ENCODE assay signal across 8 mouse cellular contexts in genomic region chr11:58641057-58641456, GRCm38 (mm10). TPM values are rescaled to one million over a fixed set of nuclear protein-coding genes. Genes with fewer than 3 reads are reported as not detected.
DNase-seq lines count a peak whose midpoint lies in the region; ATAC-seq and TF ChIP-seq lines count a peak whose summit lies in the region.

No protein-coding gene starts in this region.

- H3K27me3 ChIP-seq in lung, embryonic 15.5 days: peaks cover 35% of the 10 kb centered on the region
- peaks cover 12% of the 10 kb centered on the region; the same call in 1 of the 2 replicates for H3K27me3 ChIP-seq in forebrain, embryonic 15.5 days
- no peaks in the 10 kb centered on the region for H3K27me3 ChIP-seq in liver, embryonic 14.5 days (ENCODE audit: control insufficient read depth, insufficient read depth, low read length)
- no peaks in the 10 kb centered on the region; the same call in 1 of the 2 replicates for H3K27me3 ChIP-seq in stomach, postnatal 0 days (ENCODE audit: control insufficient read depth, insufficient read depth, low read length)

- H3K9ac ChIP-seq in lung, embryonic 15.5 days: no peak overlapping the region
- peak overlapping the region; percentile 38; the same call in 1 of the 2 replicates for H3K9ac ChIP-seq in forebrain, embryonic 15.5 days (replicated peaks)
- H3K9ac ChIP-seq in liver, embryonic 14.5 days (replicated peaks): peak overlapping the region; percentile 98
- no peak overlapping the region for H3K9ac ChIP-seq in stomach, postnatal 0 days (ENCODE audit: low read length)

- peak overlapping the region; percentile 53 for H3K4me2 ChIP-seq in lung, embryonic 15.5 days
- H3K4me2 ChIP-seq in forebrain, embryonic 15.5 days (replicated peaks): peak overlapping the region; percentile 79
- peak overlapping the region; percentile 75 for H3K4me2 ChIP-seq in liver, embryonic 14.5 days (ENCODE audit: low read depth)
- peak overlapping the region; percentile 59; the same call in 1 of the 2 replicates for H3K4me2 ChIP-seq in stomach, postnatal 0 days (replicated peaks; ENCODE audit: low read depth)

- no peak for TF ChIP-seq CTCF in liver, embryonic 14.5 days (IDR thresholded peaks at IDR 0.05; ENCODE audit: low read depth)
- TF ChIP-seq CTCF in stomach, postnatal 0 days (IDR thresholded peaks at IDR 0.05; ENCODE audit: low read depth): no peak

- ATAC-seq in lung, embryonic 15.5 days (ENCODE audit: borderline replicate concordance, extremely low read depth, low FRiP score, low TSS enrichment): no peak
- ATAC-seq in forebrain, embryonic 15.5 days (replicated peaks): no peak
- peak; percentile 78 for ATAC-seq in liver, embryonic 14.5 days (ENCODE audit: insufficient read depth)
- no peak for ATAC-seq in stomach, postnatal 0 days (ENCODE audit: low FRiP score, low TSS enrichment)

- WGBS in lung, embryonic 15.5 days: 27% methylated on average over 14 of the region's 14 CpGs
- WGBS in forebrain, embryonic 15.5 days: 27% methylated on average over 14 of the region's 14 CpGs
- whole genome bisulfite sequencing in liver, embryonic 14.5 days (ENCODE audit: insufficient replicate concordance): 5% methylated on average over 13 of the region's 14 CpGs
- WGBS in stomach, postnatal 0 days: 37% methylated on average over 14 of the region's 14 CpGs

- H3K4me3 ChIP-seq in lung, embryonic 15.5 days: 0 out of 2 replicates have a peak overlapping the region, but pooled peaks have one; percentile 20
- H3K4me3 ChIP-seq in forebrain, embryonic 15.5 days: peak overlapping the region; percentile 40
- peak overlapping the region; percentile 77 to 80 for H3K4me3 ChIP-seq in liver, embryonic 14.5 days (ENCODE audit: insufficient read depth in 1 of 2, low read depth in 2 of 2, low read length in 2 of 2)
- no peak overlapping the region for H3K4me3 ChIP-seq in stomach, postnatal 0 days (ENCODE audit: low read depth, low read length)

- H3K27ac ChIP-seq in lung, embryonic 15.5 days: no peak overlapping the region
- H3K27ac ChIP-seq in forebrain, embryonic 15.5 days (replicated peaks): no peak overlapping the region
- peak overlapping the region; percentile 98 for H3K27ac ChIP-seq in liver, embryonic 14.5 days
- H3K27ac ChIP-seq in stomach, postnatal 0 days (replicated peaks): no peak overlapping the region

- peaks cover 7% of the 10 kb centered on the region; the same call in 1 of the 2 replicates for H3K4me1 ChIP-seq in lung, embryonic 15.5 days
- peaks cover 10% of the 10 kb centered on the region for H3K4me1 ChIP-seq in forebrain, embryonic 15.5 days
- peaks cover 21 to 25% of the 10 kb centered on the region in 2 experiments for H3K4me1 ChIP-seq in liver, embryonic 14.5 days (replicated peaks; ENCODE audit: control insufficient read depth in 2 of 2, insufficient read depth in 2 of 2, low read length in 1 of 2)
- 0 out of 2 replicates have a peak, but pooled peaks cover 2% of the 10 kb centered on the region for H3K4me1 ChIP-seq in stomach, postnatal 0 days (replicated peaks; ENCODE audit: control insufficient read depth, insufficient read depth)

- no peaks in the 10 kb centered on the region for H3K36me3 ChIP-seq in lung, embryonic 15.5 days
- H3K36me3 ChIP-seq in forebrain, embryonic 15.5 days: no peaks in the 10 kb centered on the region
- H3K36me3 ChIP-seq in liver, embryonic 14.5 days (replicated peaks; ENCODE audit: control insufficient read depth, insufficient read depth, low read depth): peaks cover 34% of the 10 kb centered on the region
- H3K36me3 ChIP-seq in stomach, postnatal 0 days (ENCODE audit: control insufficient read depth, insufficient read depth, low read length): no peaks in the 10 kb centered on the region

- peak; percentile 53 for TF ChIP-seq EP300 in liver, embryonic 14.5 days (IDR thresholded peaks at IDR 0.05; ENCODE audit: low read depth)
- TF ChIP-seq EP300 in stomach, postnatal 0 days (optimal IDR thresholded peaks at IDR 0.05): no peak

- no peaks in the 10 kb centered on the region for H3K9me3 ChIP-seq in lung, embryonic 15.5 days
- no peaks in the 10 kb centered on the region for H3K9me3 ChIP-seq in forebrain, embryonic 15.5 days
- no peaks in the 10 kb centered on the region for H3K9me3 ChIP-seq in liver, embryonic 14.5 days (ENCODE audit: control insufficient read depth, low read length)
- no peaks in the 10 kb centered on the region for H3K9me3 ChIP-seq in stomach, postnatal 0 days (ENCODE audit: control insufficient read depth, low read length)

- DNase-seq in lung, postnatal 25 days (ENCODE audit: low spot score): no peak
- DNase-seq in liver, embryonic 14.5 days (ENCODE audit: low read depth in 3 of 3, low spot score in 3 of 3): peak; percentile 76 to 85 (median 76)
- DNase-seq in stomach, postnatal 0 days (ENCODE audit: low spot score): no peak
- DNase-seq in cerebellum, postnatal 10 days: no peak
- no peak for DNase-seq in kidney, postnatal 4 days
- DNase-seq in left cerebral cortex, adult 9 months (ENCODE audit: low spot score in 2 of 2): no peak

RNA-seq across cellular contexts. Expression of gene Trim58, which starts 0.8 kb away (rescaled TPM):
- 0.11 and 0.16 TPM in 2 replicates for polyA plus RNA-seq in lung, embryonic 15.5 days (2015; fragmentation: Nextera tagmentation; extraction: Ambion mirVana)
- not detected in 2 replicates for polyA plus RNA-seq in forebrain, embryonic 15.5 days (2015; fragmentation: Nextera tagmentation; extraction: Ambion mirVana)
- polyA plus RNA-seq in liver, embryonic 14.5 days (2012; rRNA removed): 9.1 and 10.5 TPM in 2 replicates
- polyA plus RNA-seq in liver, embryonic 14.5 days (2014; fragmentation: Nextera tagmentation; extraction: Ambion mirVana): 10.5 and 11.8 TPM in 2 replicates
- 1.5 and 1.9 TPM in 2 replicates for polyA plus RNA-seq in stomach, postnatal 0 days (2015; fragmentation: Nextera tagmentation; extraction: Ambion mirVana)

RNA-seq across cellular contexts. Expression of gene Olfr323, which starts 10.8 kb away (rescaled TPM):
- not detected in 2 replicates for polyA plus RNA-seq in lung, embryonic 15.5 days (2015; fragmentation: Nextera tagmentation; extraction: Ambion mirVana)
- polyA plus RNA-seq in forebrain, embryonic 15.5 days (2015; fragmentation: Nextera tagmentation; extraction: Ambion mirVana): not detected in 2 replicates
- polyA plus RNA-seq in liver, embryonic 14.5 days (2012; rRNA removed): not detected in 2 replicates
- not detected in 2 replicates for polyA plus RNA-seq in liver, embryonic 14.5 days (2014; fragmentation: Nextera tagmentation; extraction: Ambion mirVana)
- 0.29 and 0.46 TPM in 2 replicates for polyA plus RNA-seq in stomach, postnatal 0 days (2015; fragmentation: Nextera tagmentation; extraction: Ambion mirVana)

RNA-seq across cellular contexts. Expression of gene Olfr322, which starts 17.5 kb away (rescaled TPM):
- polyA plus RNA-seq in lung, embryonic 15.5 days (2015; fragmentation: Nextera tagmentation; extraction: Ambion mirVana): not detected in 2 replicates
- polyA plus RNA-seq in forebrain, embryonic 15.5 days (2015; fragmentation: Nextera tagmentation; extraction: Ambion mirVana): not detected in 2 replicates
- 0.03 and 0.07 TPM in 2 replicates for polyA plus RNA-seq in liver, embryonic 14.5 days (2012; rRNA removed)
- polyA plus RNA-seq in liver, embryonic 14.5 days (2014; fragmentation: Nextera tagmentation; extraction: Ambion mirVana): 0.14 TPM in 1 of 2 replicates, not detected in the other
- not detected in 2 replicates for polyA plus RNA-seq in stomach, postnatal 0 days (2015; fragmentation: Nextera tagmentation; extraction: Ambion mirVana)

RNA-seq across cellular contexts. Expression of gene 2210407C18Rik, which starts 25.2 kb away (rescaled TPM):
- not detected in 2 replicates for polyA plus RNA-seq in lung, embryonic 15.5 days (2015; fragmentation: Nextera tagmentation; extraction: Ambion mirVana)
- not detected in 2 replicates for polyA plus RNA-seq in forebrain, embryonic 15.5 days (2015; fragmentation: Nextera tagmentation; extraction: Ambion mirVana)
- polyA plus RNA-seq in liver, embryonic 14.5 days (2012; rRNA removed): not detected in 2 replicates
- polyA plus RNA-seq in liver, embryonic 14.5 days (2014; fragmentation: Nextera tagmentation; extraction: Ambion mirVana): not detected in 2 replicates
- 1,000 and 1,066 TPM in 2 replicates for polyA plus RNA-seq in stomach, postnatal 0 days (2015; fragmentation: Nextera tagmentation; extraction: Ambion mirVana)

RNA-seq across cellular contexts. Expression of gene Olfr320, which starts 39.8 kb away (rescaled TPM):
- polyA plus RNA-seq in lung, embryonic 15.5 days (2015; fragmentation: Nextera tagmentation; extraction: Ambion mirVana): not detected in 2 replicates
- not detected in 2 replicates for polyA plus RNA-seq in forebrain, embryonic 15.5 days (2015; fragmentation: Nextera tagmentation; extraction: Ambion mirVana)
- polyA plus RNA-seq in liver, embryonic 14.5 days (2012; rRNA removed): not detected in 2 replicates
- polyA plus RNA-seq in liver, embryonic 14.5 days (2014; fragmentation: Nextera tagmentation; extraction: Ambion mirVana): not detected in 2 replicates
- not detected in 2 replicates for polyA plus RNA-seq in stomach, postnatal 0 days (2015; fragmentation: Nextera tagmentation; extraction: Ambion mirVana)

Comparison
In these comparisons a context has a peak if more than half of its experiments do, and no peak if none do; other contexts are left out.
1. H3K9ac ChIP-seq: peak in forebrain, embryonic 15.5 days (single experiment) and liver, embryonic 14.5 days (single experiment); none in lung, embryonic 15.5 days (single experiment) and stomach, postnatal 0 days (single experiment).
2. DNase-seq: peak in liver, embryonic 14.5 days (3 of 3); none in lung, postnatal 25 days (single experiment), stomach, postnatal 0 days (single experiment), cerebellum, postnatal 10 days (0 of 2), kidney, postnatal 4 days (0 of 2) and left cerebral cortex, adult 9 months (0 of 2).
3. Peak in every context shown above with its lines, with median percentiles within 50 percentile points of each other: H3K4me2 ChIP-seq.